Mouse (Mus musculus): ENCODE results near the gene Psmd12. TPM values are rescaled to one million over a fixed set of nuclear protein-coding genes. Genes with fewer than 3 reads are reported as not detected.

Psmd12 gene
- polyA plus RNA-seq, 1 experiment from 2014 or later: 168 TPM

DNA sequence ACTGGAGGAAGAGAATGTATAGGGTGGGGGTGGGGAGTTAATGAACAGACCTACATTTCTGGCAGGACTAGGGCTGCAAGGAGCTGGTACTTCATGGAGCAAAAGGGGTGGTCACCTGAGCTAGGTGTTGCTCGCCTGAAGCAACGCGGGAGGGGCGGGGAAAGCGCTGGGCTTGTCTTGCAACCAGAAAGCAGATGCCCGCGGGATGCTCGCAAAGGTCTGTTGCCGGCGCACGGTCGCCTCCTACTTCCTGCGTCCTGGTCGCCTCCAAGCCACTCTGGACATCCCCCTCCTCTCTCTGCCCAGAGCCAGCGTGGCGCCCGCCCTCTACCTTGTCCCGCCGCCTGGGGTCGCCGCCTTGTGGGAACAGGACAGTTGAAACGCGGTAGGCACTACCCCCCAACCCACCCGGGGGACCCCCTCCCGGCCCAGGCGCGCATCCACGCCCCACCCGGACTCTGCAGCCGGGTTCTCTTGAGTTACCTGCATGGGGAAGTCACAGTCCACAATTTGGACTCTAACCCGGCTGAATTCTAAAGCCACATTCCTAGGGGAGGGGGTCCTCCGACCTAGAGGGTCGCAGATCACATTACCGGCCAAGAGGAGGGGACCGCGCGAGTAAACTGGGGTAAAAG is 67.5 kb downstream of the Psmd12 start:
- under 1% methylated on average over 37 of the region's 37 CpGs for WGBS
- Histone ChIP-seq H3K9me3 (no peaks in the 10 kb centered on the region), H3K4me3 (peak overlapping the region; percentile 97), H3K9ac (peak overlapping the region; percentile 92), H3K4me2 (peak overlapping the region; percentile 97), H3K4me1 (peaks cover 10% of the 10 kb centered on the region), H3K36me3 (peaks cover 20% of the 10 kb centered on the region; the same call in 1 of the 2 replicates), H3K27ac (peak overlapping the region; percentile 78), H3K27me3 (no peaks in the 10 kb centered on the region)
- ATAC-seq (ENCODE audit: insufficient number of reproducible peaks, insufficient read depth, low FRiP score, low TSS enrichment, low read depth): peak; percentile 57; the same call in 1 of the 2 replicates

DNA sequence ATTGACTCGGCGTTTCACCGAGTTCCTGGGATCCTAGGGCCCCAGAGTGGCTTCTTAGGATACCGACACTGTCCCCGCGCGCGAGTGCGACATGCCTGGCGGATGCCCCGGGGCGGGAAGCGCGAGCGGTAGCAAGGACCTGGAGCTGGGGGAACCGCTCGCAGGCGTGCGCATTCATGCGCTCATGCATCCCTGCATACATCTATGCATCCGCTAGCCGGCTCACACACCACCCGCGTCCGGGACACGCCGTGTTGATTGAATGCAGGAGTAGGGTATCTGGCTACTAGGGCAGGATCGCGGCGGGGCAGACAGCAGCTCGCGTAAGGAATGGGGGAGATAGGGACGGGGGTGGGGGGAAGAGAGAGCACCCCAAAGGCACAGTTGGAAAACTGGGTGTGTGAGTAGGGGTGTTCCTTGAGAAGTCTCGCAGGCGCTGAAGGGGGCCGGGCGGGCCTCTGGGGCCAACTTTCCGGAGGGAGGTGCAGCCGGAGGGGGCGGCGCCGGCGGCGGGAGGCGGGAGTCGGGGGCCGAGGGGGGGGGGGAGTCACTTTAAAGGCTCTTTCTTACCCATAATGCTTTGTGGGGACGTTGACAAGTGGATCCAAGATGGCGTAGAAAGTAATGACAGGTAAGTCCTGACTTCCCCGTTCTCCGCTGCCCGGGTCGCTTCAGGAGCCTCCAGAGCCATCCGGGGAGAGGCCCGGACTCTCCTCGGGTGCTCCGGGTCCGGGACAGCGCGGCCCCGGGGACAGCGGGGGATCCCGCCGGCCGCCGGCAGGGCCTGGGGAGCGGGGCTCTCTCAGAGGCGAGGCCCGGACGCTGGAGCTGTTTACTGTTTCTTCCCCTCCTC is 68.3 kb downstream of the Psmd12 start, which contains the start of gene Helz:
Gene Helz, plus strand, starts transcription at position 580 of the 853 bp plus-strand sequence.
- Histone ChIP-seq H3K27ac (peak within 1 kb of the TSS; percentile 78), H3K36me3 (peaks cover 24% of the 10 kb centered on the region; the same call in 1 of the 2 replicates), H3K27me3 (no peaks in the 10 kb centered on the region), H3K4me2 (peak within 1 kb of the TSS; percentile 97), H3K9ac (peak within 1 kb of the TSS; percentile 92), H3K4me3 (peak within 1 kb of the TSS; percentile 97), H3K4me1 (peaks cover 10% of the 10 kb centered on the region), H3K9me3 (no peaks in the 10 kb centered on the region)
- ATAC-seq (ENCODE audit: insufficient number of reproducible peaks, insufficient read depth, low FRiP score, low TSS enrichment, low read depth): peak; percentile 79
- WGBS: under 1% methylated on average over 65 of the region's 70 CpGs

DNA sequence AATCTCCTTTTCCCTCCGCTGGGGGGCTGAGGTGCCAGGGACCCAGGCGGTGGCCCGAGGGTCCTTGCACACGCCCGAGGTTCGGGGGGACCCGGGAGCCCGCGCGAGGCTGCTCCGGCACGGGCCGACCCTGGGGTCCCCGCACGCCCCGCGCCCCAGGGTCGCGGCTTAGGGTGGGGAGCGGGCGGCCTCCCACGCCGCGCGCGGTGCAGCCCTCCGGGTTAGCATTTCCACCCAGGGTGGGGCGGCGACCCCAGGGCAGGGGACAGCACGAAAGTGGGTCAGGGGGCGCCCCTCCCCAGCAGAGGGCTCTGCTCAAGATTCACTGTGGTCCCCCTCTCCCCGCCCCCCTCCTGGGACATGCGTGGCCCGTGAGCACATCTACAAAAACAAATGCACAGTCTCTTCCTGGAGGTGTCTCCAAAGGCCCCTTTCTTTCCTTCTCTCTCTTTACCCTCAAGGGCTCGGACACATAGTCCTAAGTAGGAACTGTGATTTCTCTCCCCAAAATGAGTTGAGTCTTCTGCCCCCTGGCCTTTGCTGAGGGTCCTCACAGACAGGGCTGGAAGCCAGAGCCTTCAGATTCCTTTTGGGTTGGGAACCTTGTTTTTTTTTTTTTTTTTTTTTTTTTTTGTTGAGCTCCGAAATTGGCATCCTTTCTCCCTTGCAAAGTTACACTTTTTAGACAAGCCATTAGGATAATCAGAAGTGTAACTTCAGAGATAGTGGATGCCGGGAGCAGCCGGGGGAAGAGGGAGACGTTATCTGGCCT is 69.1 kb downstream of the Psmd12 start:
- Histone ChIP-seq H3K27me3 (no peaks in the 10 kb centered on the region), H3K27ac (peak overlapping the region; percentile 78), H3K9ac (peak overlapping the region; percentile 92), H3K4me3 (peak overlapping the region; percentile 97), H3K9me3 (no peaks in the 10 kb centered on the region), H3K4me2 (peak overlapping the region; percentile 97), H3K4me1 (peaks cover 10% of the 10 kb centered on the region), H3K36me3 (peaks cover 30% of the 10 kb centered on the region)
- ATAC-seq (ENCODE audit: insufficient number of reproducible peaks, insufficient read depth, low FRiP score, low TSS enrichment, low read depth): 0 out of 2 replicates have a peak, but pooled peaks have one; percentile 44
- WGBS: 6% methylated on average over 36 of the region's 39 CpGs

Other genes with a start within 250 kb of the Psmd12 start
- gene Pitpnc1, start 8.8 kb upstream of the Psmd12 start, polyA plus RNA-seq (2015; fragmentation: Nextera tagmentation; extraction: Ambion mirVana): 32.1 and 36.3 TPM in 2 replicates
- 20.2 and 24.4 TPM in 2 replicates for gene Helz, start 68.4 kb downstream of the Psmd12 start, polyA plus RNA-seq (2015; fragmentation: Nextera tagmentation; extraction: Ambion mirVana)
- 0.70 and 1.1 TPM in 2 replicates for gene Cacng1, start 237.0 kb downstream of the Psmd12 start, polyA plus RNA-seq (2015; fragmentation: Nextera tagmentation; extraction: Ambion mirVana)